Mouse (Mus musculus): ENCODE measurements at regions not wholly inside any gene's neighbourhood (a gene's known extent, or its start where the extent isn't known, plus 50 kb on each side); places are given as distances from the start of the nearest gene placed in this dataset.
"Not testable (repeated sequence)": the region's sequence is repeated elsewhere in the genome, so short reads cannot be mapped to it uniquely, and the experiment has no call there.

GRCm38 (mm10) chr8:54239106-54239505 is 161.7 kb downstream of the Vegfc start:
- DNase-seq: not testable (repeated sequence)

GRCm38 (mm10) chr8:54255434-54255833 is 178.0 kb downstream of the Vegfc start:
- no peak for DNase-seq

- DNase-seq: no peak
Observed at GRCm38 (mm10) chr8:54270110-54270509, 192.7 kb downstream of the Vegfc start.

- no peak for DNase-seq
Observed at GRCm38 (mm10) chr8:54273080-54273479, 195.7 kb downstream of the Vegfc start.

- DNase-seq: peak in 1 of 2 experiments; percentile 2
Observed at GRCm38 (mm10) chr8:54275487-54275886, 198.1 kb downstream of the Vegfc start.
